Mouse (Mus musculus) gastrocnemius, postnatal 4 days (tissue): ENCODE measurements around the gene Gpr152. TPM values are rescaled to one million over a fixed set of nuclear protein-coding genes. Genes with fewer than 3 reads are reported as not detected.

ENCODE experiments used
- total RNA-seq, 2 experiments: library from RNA; stranded (reverse); gene quantifications; 2 replicates each; pipeline ENCODE4 v1.2.3; 2021

Gene Gpr152
- total RNA-seq, 2 experiments from 2014 or later, result not detected

Other genes with a start within 250 kb of the Gpr152 start
- 10 to 100 TPM; 25.9 to 34.5 TPM for gene Tcirg1, start 232.7 kb upstream of the Gpr152 start, total RNA-seq
- gene Ndufs8, start 227.0 kb upstream of the Gpr152 start, total RNA-seq, result 100 to 1,000 TPM; 182 to 186 TPM
- 1 to 10 TPM; 6.7 to 7.1 TPM for gene Aldh3b1, start 210.0 kb upstream of the Gpr152 start, total RNA-seq
- 10 to 100 TPM; 25.8 to 26.8 TPM for gene Unc93b1, start 204.6 kb upstream of the Gpr152 start, total RNA-seq
- under 1 TPM; 0.08 to 0.12 TPM for gene Aldh3b3, start 181.1 kb upstream of the Gpr152 start, total RNA-seq
- gene Aldh3b2, start 167.5 kb upstream of the Gpr152 start, total RNA-seq, result 1 to 10 TPM in 1 of 2 experiments, under 1 TPM in 1; 0.88 to 1.7 TPM
- gene Acy3, start 153.2 kb upstream of the Gpr152 start, total RNA-seq, result 1 to 10 TPM; 7.0 to 7.6 TPM
- not detected for gene Tbx10, start 147.0 kb upstream of the Gpr152 start, total RNA-seq
- gene Nudt8, start 139.2 kb upstream of the Gpr152 start, total RNA-seq, result 10 to 100 TPM; 18.5 to 19.0 TPM
- gene Gm49405, start 139.2 kb upstream of the Gpr152 start, total RNA-seq, result under 1 TPM; 0.49 to 0.74 TPM
- 1 to 10 TPM; 1.1 to 2.4 TPM for gene Doc2g, start 136.5 kb upstream of the Gpr152 start, total RNA-seq
- gene Ndufv1, start 127.0 kb upstream of the Gpr152 start, total RNA-seq, result 100 to 1,000 TPM; 314 to 350 TPM
- gene Gstp1, start 101.8 kb upstream of the Gpr152 start, total RNA-seq, result 100 to 1,000 TPM; 205 to 221 TPM
- 10 to 100 TPM; 40.2 to 49.5 TPM for gene Gstp2, start 93.8 kb upstream of the Gpr152 start, total RNA-seq
- 1 to 10 TPM in 1 of 2 experiments, not detected in 1; 1.1 TPM for gene Gstp3, start 80.2 kb upstream of the Gpr152 start, total RNA-seq
- gene Cabp2, start 58.2 kb upstream of the Gpr152 start, total RNA-seq, result not detected
- 10 to 100 TPM; 22.9 to 23.9 TPM for gene Cdk2ap2, start 42.6 kb upstream of the Gpr152 start, total RNA-seq
- 1 to 10 TPM; 6.1 to 7.3 TPM for gene Pitpnm1, start 39.8 kb upstream of the Gpr152 start, total RNA-seq
- gene Aip, start 13.9 kb upstream of the Gpr152 start, total RNA-seq, result 10 to 100 TPM; 49.9 to 61.1 TPM
- gene Cabp4, start 4.2 kb downstream of the Gpr152 start, total RNA-seq, result not detected
- gene Coro1b, start 8.8 kb downstream of the Gpr152 start, total RNA-seq, result 10 to 100 TPM; 73.6 to 74.5 TPM
- gene Ptprcap, start 13.8 kb downstream of the Gpr152 start, total RNA-seq, result 1 to 10 TPM; 1.9 to 2.2 TPM
- 10 to 100 TPM; 34.7 to 38.0 TPM for gene Rps6kb2, start 23.6 kb downstream of the Gpr152 start, total RNA-seq
- 10 to 100 TPM; 65.5 to 69.4 TPM for gene Carns1, start 35.7 kb downstream of the Gpr152 start, total RNA-seq
- gene Tbc1d10c, start 51.5 kb downstream of the Gpr152 start, total RNA-seq, result 1 to 10 TPM; 5.1 to 5.2 TPM
- gene Ppp1ca, start 52.3 kb downstream of the Gpr152 start, total RNA-seq, result 100 to 1,000 TPM; 432 to 472 TPM
- gene Rad9a, start 61.9 kb downstream of the Gpr152 start, total RNA-seq, result 1 to 10 TPM; 7.3 to 8.3 TPM
- 1 to 10 TPM; 1.6 to 2.7 TPM for gene Clcf1, start 74.5 kb downstream of the Gpr152 start, total RNA-seq
- gene AC109138.7, start 74.6 kb downstream of the Gpr152 start, total RNA-seq, result not detected
- 10 to 100 TPM; 31.4 to 34.3 TPM for gene Pold4, start 92.1 kb downstream of the Gpr152 start, total RNA-seq
- gene Ssh3, start 129.4 kb downstream of the Gpr152 start, total RNA-seq, result 1 to 10 TPM; 4.4 to 5.2 TPM
- 1 to 10 TPM; 2.2 to 2.6 TPM for gene Ankrd13d, start 143.3 kb downstream of the Gpr152 start, total RNA-seq
- gene Grk2, start 166.4 kb downstream of the Gpr152 start, total RNA-seq, result 10 to 100 TPM; 42.9 to 43.8 TPM